Mouse (Mus musculus) gastrocnemius, adult 2 months (tissue): ENCODE measurements at regions not wholly inside any gene's neighbourhood (a gene's known extent, or its start where the extent isn't known, plus 50 kb on each side); places are given as distances from the start of the nearest gene placed in this dataset.
"Not testable (repeated sequence)": the region's sequence is repeated elsewhere in the genome, so short reads cannot be mapped to it uniquely, and the experiment has no call there.

Experiments
- DNase-seq: peaks from one replicate; pipeline ENCODE4 v3.0.0; 2022
- H3K27ac ChIP-seq: fragments of 200-600 bp; 2 replicates; pipeline ENCODE4 v1.8.1; 2022; ENCODE audit warnings: mild to moderate bottlenecking
- H3K4me3 ChIP-seq: fragments of 200-600 bp; 2 replicates; pipeline ENCODE4 v1.8.1; 2022; ENCODE audit warnings: mild to moderate bottlenecking, moderate library complexity
- CTCF ChIP-seq: fragments of 200-600 bp; IDR thresholded peaks from 2 replicates; pipeline ENCODE4 v1.8.1; 2022; ENCODE audit warnings: antibody characterized with exemption, mild to moderate bottlenecking, moderate library complexity
- intact Hi-C: fragments of 180-260 bp; cut with DNase I; formaldehyde crosslinking; loops from one replicate; pipeline ENCODE4 v1.15.1; 2025

GRCm38 (mm10) chr8:113502671-113503070 is 132.7 kb upstream of the Mon1b start:
- Histone ChIP-seq H3K4me3 (no peak overlapping the region), H3K27ac (no peak overlapping the region)
- no peak for DNase-seq
- intact Hi-C loops: no loop called here
- TF ChIP-seq CTCF: no peak

- intact Hi-C loops: no loop called here
- Histone ChIP-seq H3K27ac (no peak overlapping the region), H3K4me3 (no peak overlapping the region)
- DNase-seq: no peak
- no peak for TF ChIP-seq CTCF
Observed at GRCm38 (mm10) chr8:113512856-113513255, 122.5 kb upstream of the Mon1b start.

- Histone ChIP-seq H3K27ac (no peak overlapping the region), H3K4me3 (no peak overlapping the region)
- no peak for TF ChIP-seq CTCF
- DNase-seq: no peak
- intact Hi-C loops: no loop called here
Observed at GRCm38 (mm10) chr8:113513886-113514730, 121.3 kb upstream of the Mon1b start.

- H3K27ac ChIP-seq, H3K4me3 ChIP-seq, intact Hi-C loops, DNase-seq: not testable (repeated sequence)
Observed at GRCm38 (mm10) chr8:113514731-113515375, 120.5 kb upstream of the Mon1b start.

- no peak for TF ChIP-seq CTCF
- Histone ChIP-seq H3K4me3 (no peak overlapping the region), H3K27ac (no peak overlapping the region)
- DNase-seq: no peak
- intact Hi-C loops: no loop called here
Observed at GRCm38 (mm10) chr8:113516176-113516575, 119.2 kb upstream of the Mon1b start.

- DNase-seq: no peak
Observed at GRCm38 (mm10) chr8:113517912-113518311, 117.5 kb upstream of the Mon1b start.

GRCm38 (mm10) chr8:113523561-113523960 is 111.8 kb upstream of the Mon1b start:
- no peak for TF ChIP-seq CTCF
- DNase-seq: no peak
- H3K27ac ChIP-seq: no peak overlapping the region
- no peak overlapping the region for H3K4me3 ChIP-seq
- intact Hi-C loops: no loop called here

More at GRCm38 (mm10) chr8:113517912-113518311, 117.5 kb upstream of the Mon1b start:
- no peak for TF ChIP-seq CTCF
- no peak overlapping the region for H3K4me3 ChIP-seq
- no peak overlapping the region for H3K27ac ChIP-seq
- intact Hi-C loops: no loop called here

- DNase-seq: no peak
- no peak for TF ChIP-seq CTCF
- intact Hi-C loops: no loop called here
- Histone ChIP-seq H3K27ac (no peak overlapping the region), H3K4me3 (no peak overlapping the region)
Observed at GRCm38 (mm10) chr8:113531116-113531665, 104.2 kb upstream of the Mon1b start.

GRCm38 (mm10) chr8:113532881-113533280 is 102.5 kb upstream of the Mon1b start:
- no peak overlapping the region for H3K27ac ChIP-seq
- no peak for TF ChIP-seq CTCF
- DNase-seq: no peak
- intact Hi-C loops: no loop called here
- H3K4me3 ChIP-seq: no peak overlapping the region

GRCm38 (mm10) chr8:113541437-113541836 is 94.0 kb upstream of the Mon1b start:
- DNase-seq: no peak
- TF ChIP-seq CTCF: no peak
- H3K27ac ChIP-seq: no peak overlapping the region
- intact Hi-C loops: no loop called here
- no peak overlapping the region for H3K4me3 ChIP-seq

GRCm38 (mm10) chr8:113542082-113542481 is 93.3 kb upstream of the Mon1b start:
- DNase-seq: no peak
- TF ChIP-seq CTCF: no peak
- intact Hi-C loops: no loop called here
- no peak overlapping the region for H3K27ac ChIP-seq
- H3K4me3 ChIP-seq: no peak overlapping the region

GRCm38 (mm10) chr8:113542713-113543112 is 92.7 kb upstream of the Mon1b start:
- Histone ChIP-seq H3K4me3 (no peak overlapping the region), H3K27ac (no peak overlapping the region)
- TF ChIP-seq CTCF: no peak
- intact Hi-C loops: no loop called here
- no peak for DNase-seq

GRCm38 (mm10) chr8:113549200-113549599 is 86.2 kb upstream of the Mon1b start:
- intact Hi-C loops: no loop called here
- H3K4me3 ChIP-seq: no peak overlapping the region
- DNase-seq: no peak
- no peak for TF ChIP-seq CTCF
- no peak overlapping the region for H3K27ac ChIP-seq
